Mouse (Mus musculus) thymus, adult 2 months (tissue): Measurements from ENCODE around the gene Olfr878. TPM values are rescaled to one million over a fixed set of nuclear protein-coding genes. Genes with fewer than 3 reads are reported as not detected.
A peak's percentile ranks its signal among the peaks of the same experiment; 100 is the strongest.

ENCODE experiments used
- DNase-seq: peaks from one replicate; pipeline ENCODE4 v3.0.0; 2021
- H3K27ac ChIP-seq: fragments of 200-500 bp; 2 replicates; pipeline ENCODE4 v1.5.1; 2012; ENCODE audit warnings: low read length, control low read depth; ENCODE audit not compliant: control insufficient read depth, insufficient read depth
- H3K27me3 ChIP-seq: fragments of 200-500 bp; 2 replicates; pipeline ENCODE4 v1.6.1; 2012; ENCODE audit warnings: mild to moderate bottlenecking, low read length, moderate library complexity, mixed read lengths; ENCODE audit not compliant: control insufficient read depth, insufficient read depth
- H3K36me3 ChIP-seq: fragments of 200-500 bp; 2 replicates; pipeline ENCODE4 v1.6.1; 2012; ENCODE audit warnings: mild to moderate bottlenecking, low read length, moderate library complexity; ENCODE audit not compliant: control insufficient read depth, insufficient read depth
- H3K4me1 ChIP-seq: fragments of 200-500 bp; replicated peaks from 2 replicates; pipeline ENCODE4 v1.6.1; 2012; ENCODE audit warnings: low read length; ENCODE audit not compliant: control insufficient read depth, insufficient read depth
- H3K4me3 ChIP-seq: fragments of 200-500 bp; 2 replicates; pipeline ENCODE4 v1.5.1; 2012; ENCODE audit warnings: mild to moderate bottlenecking, low read length, control low read depth, moderate library complexity; ENCODE audit not compliant: control insufficient read depth, insufficient read depth
- CTCF ChIP-seq: fragments of 200-500 bp; IDR thresholded peaks from 2 replicates; pipeline ENCODE4 v1.5.1; 2012; ENCODE audit warnings: mild to moderate bottlenecking, control low read depth, low read length, moderate library complexity, borderline replicate concordance; ENCODE audit not compliant: control insufficient read depth, poor library complexity, insufficient read depth; ENCODE audit errors: extremely low read depth
- POLR2A ChIP-seq: fragments of 200-500 bp; IDR thresholded peaks from 2 replicates; pipeline ENCODE4 v1.6.1; 2012; ENCODE audit warnings: mild to moderate bottlenecking, low read length, control low read depth, moderate library complexity; ENCODE audit not compliant: control insufficient read depth, poor library complexity, insufficient read depth; ENCODE audit errors: extremely low read depth
- WGBS: fragments of 180-500 bp; shearing (Covaris S2); methylation state at CpG from one replicate; pipeline ENCODE4 v1.1.7; 2018; 5-methylcytosine and 5-hydroxymethylcytosine counted together
- polyA plus RNA-seq: library from polyadenylated mRNA; depleted of rRNA; stranded (reverse); fragments of >200 nt; gene quantifications from 2 replicates; pipeline ENCODE4 v1.2.3, GENCODE M21; 2012

The Olfr878 gene
- polyA plus RNA-seq, 1 experiment, result not detected

GRCm38 (mm10) chr9:37918018-37918417 lies 378 bp downstream of the Olfr878 start:
- Histone ChIP-seq H3K4me1 (no peaks in the 10 kb centered on the region), H3K27ac (no peak overlapping the region), H3K36me3 (no peaks in the 10 kb centered on the region), H3K27me3 (no peaks in the 10 kb centered on the region), H3K4me3 (no peak overlapping the region)
- 47% methylated on average over 1 of the region's 1 CpGs for WGBS
- DNase-seq, result no peak
- TF ChIP-seq POLR2A (no peak), CTCF (no peak)

GRCm38 (mm10) chr9:37924194-37924593 lies 6.6 kb downstream of the Olfr878 start:
- 86% methylated on average over 5 of the region's 5 CpGs for WGBS
- no peak for DNase-seq
- Histone ChIP-seq H3K27ac (no peak overlapping the region), H3K4me3 (no peak overlapping the region), H3K36me3 (no peaks in the 10 kb centered on the region), H3K27me3 (no peaks in the 10 kb centered on the region), H3K4me1 (no peaks in the 10 kb centered on the region)
- TF ChIP-seq POLR2A (no peak), CTCF (no peak)

- Histone ChIP-seq H3K27ac (no peak overlapping the region), H3K27me3 (no peaks in the 10 kb centered on the region), H3K4me3 (no peak overlapping the region), H3K4me1 (no peaks in the 10 kb centered on the region), H3K36me3 (no peaks in the 10 kb centered on the region)
- WGBS, result 67% methylated on average over 2 of the region's 2 CpGs
- no peak for TF ChIP-seq POLR2A
- no peak for DNase-seq
Measured at GRCm38 (mm10) chr9:37925445-37925844, 7.8 kb downstream of the Olfr878 start.

DNA sequence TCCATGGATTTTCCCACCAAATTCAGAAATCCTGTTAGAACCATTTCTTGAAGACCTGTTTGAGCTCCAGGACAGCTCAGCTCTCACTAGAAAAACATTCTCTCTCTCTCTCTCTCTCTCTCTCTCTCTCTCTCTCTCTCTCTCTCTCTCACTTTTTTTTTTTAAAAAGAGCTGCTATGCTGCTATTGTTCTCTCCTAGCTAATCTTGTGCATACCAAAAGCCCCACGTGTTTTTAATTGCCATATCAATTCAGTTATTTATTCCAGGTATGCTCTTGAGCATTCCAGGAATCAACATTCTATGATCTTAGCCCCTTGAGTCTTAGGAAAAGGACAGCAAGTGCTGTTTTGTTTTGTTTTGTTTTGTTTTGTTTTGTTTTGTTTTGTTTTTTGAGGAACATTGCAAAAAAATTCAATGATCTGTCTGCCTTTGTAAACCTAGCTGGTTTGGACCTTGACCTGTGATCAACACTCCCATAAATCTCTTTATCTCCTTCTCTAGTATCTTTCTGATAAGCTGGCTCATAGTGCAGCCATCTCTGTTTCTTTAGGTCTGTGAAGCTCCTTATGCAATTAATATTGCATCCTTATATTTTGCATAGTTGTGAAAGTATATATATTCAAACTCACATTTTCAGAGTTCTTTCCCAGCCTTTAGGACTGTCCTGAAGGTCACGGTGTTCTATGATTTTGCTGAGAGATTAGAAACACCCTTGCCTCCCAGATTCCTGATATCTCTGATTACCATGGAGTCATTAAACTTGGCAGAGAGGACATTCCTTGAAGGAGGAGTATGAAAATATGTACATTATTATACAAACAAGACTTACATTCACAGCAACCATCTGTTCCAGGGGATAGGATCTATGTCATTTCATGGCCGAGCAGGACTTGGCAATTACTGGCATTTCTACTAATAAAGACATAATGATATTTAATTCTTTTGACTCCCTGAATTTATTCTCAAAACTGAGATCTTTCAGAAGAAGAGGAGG lies 8.7 kb downstream of the Olfr878 start:
- DNase-seq, result no peak
- no peaks in the 10 kb centered on the region for H3K27me3 ChIP-seq
- H3K36me3 ChIP-seq, result no peaks in the 10 kb centered on the region
- H3K4me1 ChIP-seq, result no peaks in the 10 kb centered on the region
- TF ChIP-seq POLR2A (no peak), CTCF (no peak)
- H3K4me3 ChIP-seq, result no peak overlapping the region
- no peak overlapping the region for H3K27ac ChIP-seq
- WGBS, result 70% methylated on average over 3 of the region's 3 CpGs

- H3K4me3 ChIP-seq, result no peak overlapping the region
Measured at GRCm38 (mm10) chr9:37932519-37932918, 14.9 kb downstream of the Olfr878 start.

GRCm38 (mm10) chr9:37934146-37934545 lies 16.5 kb downstream of the Olfr878 start:
- no peaks in the 10 kb centered on the region for H3K4me1 ChIP-seq
- no peak for DNase-seq
- H3K4me3 ChIP-seq, result no peak overlapping the region
- no peaks in the 10 kb centered on the region for H3K36me3 ChIP-seq
- no peak for TF ChIP-seq CTCF
- TF ChIP-seq POLR2A, result no peak
- H3K27me3 ChIP-seq, result no peaks in the 10 kb centered on the region
- no peak overlapping the region for H3K27ac ChIP-seq

More at GRCm38 (mm10) chr9:37932519-37932918, 14.9 kb downstream of the Olfr878 start:
- WGBS, result 7% methylated on average over 11 of the region's 11 CpGs
- Histone ChIP-seq H3K36me3 (no peaks in the 10 kb centered on the region), H3K27ac (no peak overlapping the region), H3K4me1 (no peaks in the 10 kb centered on the region), H3K27me3 (no peaks in the 10 kb centered on the region)
- DNase-seq, result peak; percentile 5
- TF ChIP-seq CTCF (no peak), POLR2A (no peak)
